Mouse (Mus musculus) ES-Bruce4 (cell line): ENCODE measurements around the gene Disc1. TPM values are rescaled to one million over a fixed set of nuclear protein-coding genes. Genes with fewer than 3 reads are reported as not detected.

Source experiments
- H3K27ac ChIP-seq: 2 replicates; pipeline ENCODE4 v1.5.1; 2012; ENCODE audit warnings: low read length, inconsistent platforms; ENCODE audit not compliant: insufficient read depth
- H3K27me3 ChIP-seq: 2 replicates; pipeline ENCODE4 v1.6.1; 2012; ENCODE audit warnings: mild to moderate bottlenecking, low read length, inconsistent platforms; ENCODE audit not compliant: control insufficient read depth, poor library complexity, insufficient read depth, severe bottlenecking
- H3K36me3 ChIP-seq: 2 replicates; pipeline ENCODE4 v1.6.1; 2012; ENCODE audit warnings: inconsistent platforms, mild to moderate bottlenecking, low read length, moderate library complexity; ENCODE audit not compliant: control insufficient read depth, poor library complexity, insufficient read depth, severe bottlenecking
- H3K4me1 ChIP-seq: one replicate; pipeline ENCODE4 v1.8.1; 2011; ENCODE audit warnings: low read length; ENCODE audit not compliant: control insufficient read depth, insufficient read depth
- H3K4me3 ChIP-seq: 2 replicates; pipeline ENCODE4 v1.5.1; 2011; ENCODE audit warnings: low read depth, mild to moderate bottlenecking, low read length
- H3K9ac ChIP-seq: 2 replicates; pipeline ENCODE4 v1.6.1; 2012; ENCODE audit warnings: low read depth, mild to moderate bottlenecking, inconsistent platforms; ENCODE audit not compliant: poor library complexity, severe bottlenecking
- H3K9me3 ChIP-seq: replicated peaks from 2 replicates; pipeline ENCODE4 v1.6.1; 2012; ENCODE audit warnings: mild to moderate bottlenecking, low read length, inconsistent platforms; ENCODE audit not compliant: control insufficient read depth, poor library complexity, insufficient read depth, severe bottlenecking
- CTCF ChIP-seq: IDR thresholded peaks from one replicate; pipeline ENCODE4 v1.8.1; 2011; ENCODE audit warnings: low read depth, low read length
- EP300 ChIP-seq: IDR thresholded peaks from 2 replicates; pipeline ENCODE4 v1.6.1; 2011; ENCODE audit warnings: low read depth, low read length; ENCODE audit not compliant: insufficient read depth
- POLR2A ChIP-seq: IDR thresholded peaks from one replicate; pipeline ENCODE4 v1.8.1; 2011; ENCODE audit warnings: low read length; ENCODE audit not compliant: insufficient read depth
- polyA plus RNA-seq: library from polyadenylated mRNA; stranded (reverse); fragments of >200 nt; gene quantifications from 2 replicates; pipeline ENCODE4 v1.2.4, GENCODE M21; 2011; ENCODE audit warnings: low read depth; ENCODE audit not compliant: missing spikeins, insufficient read depth, insufficient read length

Disc1 gene
- polyA plus RNA-seq, 1 experiment: not detected

- no peak for TF ChIP-seq EP300
- TF ChIP-seq CTCF: no peak
- no peak for TF ChIP-seq POLR2A
- H3K27ac ChIP-seq: no peak overlapping the region
- H3K4me3 ChIP-seq: no peak overlapping the region
- no peaks in the 10 kb centered on the region for H3K36me3 ChIP-seq
- H3K9ac ChIP-seq: no peak overlapping the region
- no peaks in the 10 kb centered on the region for H3K27me3 ChIP-seq
- no peaks in the 10 kb centered on the region for H3K9me3 ChIP-seq
- H3K4me1 ChIP-seq: no peaks in the 10 kb centered on the region
Observed at GRCm38 (mm10) chr8:125291506-125291905, 237.5 kb downstream of the Disc1 start.

GRCm38 (mm10) chr8:125291932-125292717 lies 238.1 kb downstream of the Disc1 start:
- Histone ChIP-seq H3K27ac (no peak overlapping the region), H3K9ac (no peak overlapping the region), H3K4me3 (no peak overlapping the region), H3K9me3 (no peaks in the 10 kb centered on the region), H3K4me1 (no peaks in the 10 kb centered on the region), H3K27me3 (no peaks in the 10 kb centered on the region), H3K36me3 (no peaks in the 10 kb centered on the region)
- TF ChIP-seq CTCF (no peak), POLR2A (no peak), EP300 (no peak)

GRCm38 (mm10) chr8:125292933-125293591 lies 239.1 kb downstream of the Disc1 start:
- Histone ChIP-seq H3K27me3 (no peaks in the 10 kb centered on the region), H3K4me3 (no peak overlapping the region), H3K9me3 (no peaks in the 10 kb centered on the region), H3K27ac (no peak overlapping the region), H3K4me1 (no peaks in the 10 kb centered on the region), H3K9ac (no peak overlapping the region), H3K36me3 (no peaks in the 10 kb centered on the region)
- TF ChIP-seq CTCF: no peak
- TF ChIP-seq POLR2A: no peak
- no peak for TF ChIP-seq EP300

GRCm38 (mm10) chr8:125299248-125299647 lies 245.3 kb downstream of the Disc1 start:
- Histone ChIP-seq H3K4me3 (no peak overlapping the region), H3K27me3 (no peaks in the 10 kb centered on the region), H3K9me3 (no peaks in the 10 kb centered on the region), H3K36me3 (no peaks in the 10 kb centered on the region), H3K4me1 (no peaks in the 10 kb centered on the region), H3K9ac (no peak overlapping the region), H3K27ac (no peak overlapping the region)
- no peak for TF ChIP-seq POLR2A
- TF ChIP-seq CTCF: no peak
- TF ChIP-seq EP300: no peak

GRCm38 (mm10) chr8:125301931-125302361 lies 248.0 kb downstream of the Disc1 start:
- Histone ChIP-seq H3K4me1 (no peaks in the 10 kb centered on the region), H3K36me3 (no peaks in the 10 kb centered on the region), H3K27me3 (no peaks in the 10 kb centered on the region), H3K27ac (no peak overlapping the region), H3K4me3 (no peak overlapping the region), H3K9me3 (no peaks in the 10 kb centered on the region; the same call in 1 of the 2 replicates), H3K9ac (no peak overlapping the region)
- TF ChIP-seq CTCF (no peak), EP300 (no peak), POLR2A (no peak)

GRCm38 (mm10) chr8:125306665-125307064 lies 252.7 kb downstream of the Disc1 start:
- H3K4me3 ChIP-seq: no peak overlapping the region
- TF ChIP-seq EP300: no peak
- no peak for TF ChIP-seq POLR2A
- no peak for TF ChIP-seq CTCF
- H3K27me3 ChIP-seq: no peaks in the 10 kb centered on the region
- H3K9me3 ChIP-seq: no peaks in the 10 kb centered on the region; the same call in 1 of the 2 replicates
- no peaks in the 10 kb centered on the region for H3K36me3 ChIP-seq
- no peak overlapping the region for H3K9ac ChIP-seq
- no peaks in the 10 kb centered on the region for H3K4me1 ChIP-seq
- H3K27ac ChIP-seq: no peak overlapping the region
